ENCODE assay signal across 22 mouse cellular contexts in the genomic region with DNA sequence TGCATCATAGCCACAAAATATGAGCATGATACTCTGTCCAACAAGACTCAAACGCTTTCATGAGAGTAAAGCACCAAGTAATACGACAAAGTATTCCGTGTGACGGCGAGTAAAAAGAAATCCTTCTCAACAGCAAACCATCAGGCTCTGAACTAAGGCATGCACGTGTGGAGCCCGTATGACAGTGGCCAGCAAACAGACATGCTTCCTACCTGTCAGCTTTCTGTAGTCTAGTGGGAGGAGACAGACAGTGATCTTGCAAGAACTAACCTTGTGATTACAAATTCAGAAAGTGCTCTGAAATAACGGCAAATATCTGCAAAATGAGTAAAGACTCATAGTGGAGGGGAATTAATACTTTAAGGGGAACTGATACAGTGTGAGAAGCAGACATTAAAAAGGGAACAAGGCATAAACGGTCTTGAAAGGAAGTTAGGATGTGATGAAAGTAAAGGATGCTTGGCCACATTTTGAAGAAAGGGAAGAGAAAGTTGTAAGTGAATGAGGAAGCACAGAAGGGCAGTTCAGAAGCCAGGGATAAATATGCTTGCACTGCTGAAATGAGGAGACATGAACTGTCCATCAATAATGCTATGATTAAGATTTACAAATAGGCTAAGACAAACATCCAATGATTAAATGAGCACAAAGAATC. TPM values are rescaled to one million over a fixed set of nuclear protein-coding genes. Genes with fewer than 3 reads are reported as not detected.
A peak's percentile ranks its signal among the peaks of the same experiment; 100 is the strongest.
DNase-seq lines count a peak whose midpoint lies in the region; ATAC-seq and TF ChIP-seq lines count a peak whose summit lies in the region.
"Had no signal": no experiment of that assay in that cellular context is flagged by ENCODE, and none has a peak within 500 bp of the region (broad histone marks: within the 10 kb centered on the region; RNA-seq: fewer than 3 reads in every experiment).

No protein-coding gene starts in this region.

- H3K36me3 ChIP-seq in liver, postnatal 0 days (replicated peaks; ENCODE audit: insufficient read depth, low read length), result no peaks in the 10 kb centered on the region
- no peaks in the 10 kb centered on the region for H3K36me3 ChIP-seq in liver, embryonic 12.5 days
- H3K36me3 ChIP-seq in MEL (ENCODE audit: control insufficient read depth in 1 of 2, insufficient read depth in 2 of 2, low read length in 2 of 2), result no peaks in the 10 kb centered on the region
- H3K36me3 ChIP-seq: forebrain, embryonic 12.5 days; heart, embryonic 12.5 days; limb, embryonic 12.5 days; neural tube, embryonic 12.5 days had no signal

- no peaks in the 10 kb centered on the region for H3K27me3 ChIP-seq in liver, postnatal 0 days (ENCODE audit: insufficient read depth, low read length)
- H3K27me3 ChIP-seq in liver, embryonic 12.5 days (replicated peaks), result no peaks in the 10 kb centered on the region
- H3K27me3 ChIP-seq in MEL (ENCODE audit: control insufficient read depth in 1 of 2, insufficient read depth in 2 of 2, low read length in 2 of 2), result no peaks in the 10 kb centered on the region
- H3K27me3 ChIP-seq: forebrain, embryonic 12.5 days; heart, embryonic 12.5 days; limb, embryonic 12.5 days; neural tube, embryonic 12.5 days had no signal

- H3K4me3 ChIP-seq in liver, postnatal 0 days (ENCODE audit: low read depth, low read length), result no peak overlapping the region
- no peak overlapping the region for H3K4me3 ChIP-seq in liver, embryonic 12.5 days
- H3K4me3 ChIP-seq in MEL (ENCODE audit: control insufficient read depth in 1 of 2, insufficient read depth in 1 of 2, low read depth in 2 of 2, low read length in 2 of 2), result no peak overlapping the region
- H3K4me3 ChIP-seq in cortical plate, adult 2 months (ENCODE audit: insufficient read depth, low read length), result no peak overlapping the region
- H3K4me3 ChIP-seq: forebrain, embryonic 12.5 days; heart, embryonic 12.5 days; limb, embryonic 12.5 days; neural tube, embryonic 12.5 days had no signal

- no peaks in the 10 kb centered on the region for H3K9me3 ChIP-seq in liver, postnatal 0 days (ENCODE audit: low read length)
- no peaks in the 10 kb centered on the region for H3K9me3 ChIP-seq in liver, embryonic 12.5 days (replicated peaks)
- no peaks in the 10 kb centered on the region for H3K9me3 ChIP-seq in MEL (replicated peaks; ENCODE audit: insufficient read depth, low read length)
- H3K9me3 ChIP-seq: forebrain, embryonic 12.5 days; heart, embryonic 12.5 days; limb, embryonic 12.5 days; neural tube, embryonic 12.5 days had no signal

- WGBS in liver, postnatal 0 days (ENCODE audit: insufficient replicate concordance), result 60% methylated on average over 9 of the region's 9 CpGs
- 68% methylated on average over 9 of the region's 9 CpGs for WGBS in liver, embryonic 12.5 days (ENCODE audit: insufficient replicate concordance)

- no peak for DNase-seq in liver, postnatal 0 days
- DNase-seq in MEL (ENCODE audit: low read depth, low spot score), result peak; percentile 44
- DNase-seq in layer of hippocampus, postnatal 36 days, result no peak
- DNase-seq in left cerebral cortex, adult 18-20 months (ENCODE audit: low spot score in 2 of 2), result no peak
- DNase-seq in kidney, adult 8-10 months, result no peak
- DNase-seq: adrenal gland, postnatal 10 days; cerebellum, adult 8-10 months; gastrocnemius, postnatal 36 days; heart, postnatal 4 days; kidney, adult 9 months; kidney, postnatal 36 days; right cerebral cortex, postnatal 14 days; thymus, postnatal 25 days had no signal

- no peak for TF ChIP-seq POLR2A in MEL (IDR thresholded peaks at IDR 0.05; ENCODE audit: control insufficient read depth in 1 of 2, insufficient read depth in 1 of 2, low read depth in 1 of 2, low read length in 2 of 2, poor library complexity in 1 of 2)
- TF ChIP-seq POLR2A in cortical plate, adult 2 months (IDR thresholded peaks at IDR 0.05; ENCODE audit: extremely low read depth, insufficient read depth, low read length), result no peak

- no peak overlapping the region for H3K4me2 ChIP-seq in liver, postnatal 0 days (ENCODE audit: low read depth, low read length)
- H3K4me2 ChIP-seq in liver, embryonic 12.5 days, result no peak overlapping the region
- H3K4me2 ChIP-seq: forebrain, embryonic 12.5 days; heart, embryonic 12.5 days; limb, embryonic 12.5 days; neural tube, embryonic 12.5 days had no signal

- H3K4me1 ChIP-seq in liver, postnatal 0 days (ENCODE audit: insufficient read depth), result no peaks in the 10 kb centered on the region
- H3K4me1 ChIP-seq in liver, embryonic 12.5 days, result no peaks in the 10 kb centered on the region; the same call in 1 of the 2 replicates
- H3K4me1 ChIP-seq in MEL (ENCODE audit: control insufficient read depth in 1 of 2, insufficient read depth in 2 of 2, low read length in 2 of 2), result peaks cover 0 to 2% of the 10 kb centered on the region in 2 experiments; a peak in 1 of 4 replicates
- no peaks in the 10 kb centered on the region for H3K4me1 ChIP-seq in cortical plate, adult 2 months (ENCODE audit: control insufficient read depth, insufficient read depth, low read length)
- H3K4me1 ChIP-seq: neural tube, embryonic 12.5 days had no signal

- no peak overlapping the region for H3K9ac ChIP-seq in liver, postnatal 0 days (replicated peaks)
- no peak overlapping the region for H3K9ac ChIP-seq in liver, embryonic 12.5 days
- H3K9ac ChIP-seq in MEL (ENCODE audit: control insufficient read depth, low read depth, low read length, poor library complexity, severe bottlenecking), result no peak overlapping the region
- H3K9ac ChIP-seq: forebrain, embryonic 12.5 days; heart, embryonic 12.5 days; limb, embryonic 12.5 days; neural tube, embryonic 12.5 days had no signal

- no peak for TF ChIP-seq RAD21 in MEL (IDR thresholded peaks at IDR 0.05; ENCODE audit: low read depth, low read length)

- H3K79me2 ChIP-seq in MEL (ENCODE audit: control insufficient read depth, insufficient read depth, low read length, poor library complexity), result no peaks in the 10 kb centered on the region

- peak overlapping the region; percentile 44; the same call in 1 of the 2 replicates for H3K27ac ChIP-seq in liver, postnatal 0 days (ENCODE audit: low read depth)
- no peak overlapping the region for H3K27ac ChIP-seq in liver, embryonic 12.5 days
- no peak overlapping the region for H3K27ac ChIP-seq in MEL (ENCODE audit: control insufficient read depth, low read depth, low read length)
- H3K27ac ChIP-seq in cortical plate, adult 2 months (ENCODE audit: insufficient read depth, low read length), result peak overlapping the region; percentile 13; the same call in 1 of the 2 replicates
- H3K27ac ChIP-seq: forebrain, embryonic 12.5 days; limb, embryonic 12.5 days; neural tube, embryonic 12.5 days had no signal

- ATAC-seq in liver, postnatal 0 days, result peak; percentile 36
- ATAC-seq in liver, embryonic 12.5 days, result no peak
- ATAC-seq in neutrophil, adult 5-6 weeks (ENCODE audit: extremely low read depth, insufficient number of reproducible peaks, low FRiP score, poor library complexity, severe bottlenecking), result peak; percentile 84
- ATAC-seq: CD4-positive, CD25-positive, alpha-beta regulatory T cell, adult 4 months; midbrain, embryonic 16.5 days had no signal

- TF ChIP-seq CTCF in liver, postnatal 0 days (IDR thresholded peaks at IDR 0.05; ENCODE audit: low read depth), result no peak
- TF ChIP-seq CTCF in MEL (IDR thresholded peaks at IDR 0.05 in 2 of 3, conservative IDR thresholded peaks at IDR 0.05 in 1 of 3; ENCODE audit: control insufficient read depth in 1 of 3, insufficient read depth in 1 of 3, low read depth in 2 of 3, low read length in 3 of 3, poor library complexity in 1 of 3, severe bottlenecking in 1 of 3), result no peak
- no peak for TF ChIP-seq CTCF in cortical plate, adult 2 months (IDR thresholded peaks at IDR 0.05; ENCODE audit: extremely low read depth, insufficient read depth, low read length)

- TF ChIP-seq EP300 in liver, postnatal 0 days (IDR thresholded peaks at IDR 0.05; ENCODE audit: low read depth), result no peak
- TF ChIP-seq EP300 in MEL (IDR thresholded peaks at IDR 0.05; ENCODE audit: low read depth in 1 of 2, low read length in 2 of 2), result no peak

TF ChIP-seq in MEL, 35 proteins besides CTCF, POLR2A, EP300 and RAD21:
- no peak for TF ChIP-seq NELFE (IDR thresholded peaks at IDR 0.05; ENCODE audit: low read depth, low read length)
- no peak for TF ChIP-seq TCF12 (IDR thresholded peaks at IDR 0.05; ENCODE audit: low read depth, low read length)
- TF ChIP-seq CHD1 (IDR thresholded peaks at IDR 0.05; ENCODE audit: low read depth, low read length), result no peak
- TF ChIP-seq MYB (IDR thresholded peaks at IDR 0.05; ENCODE audit: low read depth, low read length), result no peak
- no peak for TF ChIP-seq USF1 (IDR thresholded peaks at IDR 0.05; ENCODE audit: low read depth, low read length)

RNA-seq across cellular contexts. Expression of a gene that starts 15.3 kb away (rescaled TPM):
- polyA plus RNA-seq in liver, postnatal 0 days (2015; fragmentation: Nextera tagmentation; extraction: Ambion mirVana), result 12.2 and 12.9 TPM in 2 replicates
- polyA plus RNA-seq in liver, embryonic 12.5 days (2016; fragmentation: Nextera tagmentation; extraction: Ambion mirVana), result 5.5 TPM in 2 replicates
- total RNA-seq in MEL (2012; rRNA removed), result not detected in 2 replicates
- polyA plus RNA-seq in MEL (2012; ENCODE audit: insufficient read depth in 1 of 2, insufficient read length in 2 of 2, low read depth in 1 of 2, low replicate concordance in 2 of 2, missing spikeins in 1 of 2), result not detected
- 3.3 and 3.4 TPM in 2 replicates for polyA plus RNA-seq in cortical plate, adult 2 months (2012; rRNA removed)
- 7.8 and 10.4 TPM in 2 replicates for total RNA-seq in neutrophil, adult 5-6 weeks (2017)
- 1 to 10 TPM; 1.6 to 1.8 TPM for total RNA-seq in layer of hippocampus, postnatal 36 days (2021)
- 1 to 10 TPM in 1 of 2 experiments, under 1 TPM in 1; 0.96 to 1.0 TPM for total RNA-seq in left cerebral cortex, adult 18-20 months (2021)

Comparison
In these comparisons a context has a peak if more than half of its experiments do, and no peak if none do; other contexts are left out.
1. H3K27ac ChIP-seq: peak in liver, postnatal 0 days (single experiment) and cortical plate, adult 2 months (single experiment); none in liver, embryonic 12.5 days (single experiment) and MEL (single experiment).